Mouse (Mus musculus) activated CD4-positive, CD25-positive, alpha-beta regulatory T cell, adult 9 weeks (primary cell): ENCODE data around the gene Socs7. TPM values are rescaled to one million over a fixed set of nuclear protein-coding genes. Genes with fewer than 3 reads are reported as not detected.

Experiments used
- polyA plus RNA-seq: library from polyadenylated mRNA; unstranded; fragments of 100-300 nt; shearing (Covaris generic); gene quantifications from one replicate; pipeline ENCODE4 v1.2.1, GENCODE M21; 2017

Gene Socs7
- polyA plus RNA-seq: 1.2 TPM

DNA sequence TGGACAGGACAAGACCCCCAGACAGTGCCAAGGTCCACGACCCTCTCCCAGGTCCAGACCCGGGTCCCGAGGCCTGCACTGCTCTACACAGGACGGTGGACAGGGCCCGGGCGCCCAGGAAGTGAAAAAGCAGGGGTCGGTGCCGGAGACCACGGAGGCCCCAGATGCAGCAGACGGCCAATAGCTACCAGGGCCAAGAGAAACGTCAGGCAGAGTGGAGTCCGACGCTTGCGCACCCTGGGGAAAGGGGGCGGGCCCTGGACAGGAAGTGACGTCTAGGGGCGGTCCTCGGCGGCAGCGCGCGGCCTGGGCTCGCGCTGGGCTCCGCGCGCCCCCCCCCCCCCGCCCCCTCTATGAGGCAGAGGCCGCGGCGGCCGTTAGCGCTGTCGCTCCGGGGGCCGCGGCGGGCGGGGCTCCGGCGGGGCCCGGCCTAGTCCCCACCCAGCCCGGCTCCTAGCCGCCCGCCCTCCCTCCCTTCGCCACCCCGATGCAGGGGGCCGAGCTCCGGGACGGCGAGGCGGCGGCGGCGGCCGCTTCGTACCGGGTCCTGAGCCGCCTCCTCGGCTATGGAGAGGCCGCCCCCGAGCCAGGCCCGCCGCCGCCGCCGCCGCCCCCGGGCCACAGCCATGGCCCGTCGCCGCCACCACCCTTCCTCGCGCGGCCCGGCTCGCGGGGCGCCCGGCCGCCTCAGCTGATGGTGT, at the start of gene Socs7:
Gene Socs7, plus strand, starts transcription at position 604 of the 701 bp plus-strand sequence.

DNA sequence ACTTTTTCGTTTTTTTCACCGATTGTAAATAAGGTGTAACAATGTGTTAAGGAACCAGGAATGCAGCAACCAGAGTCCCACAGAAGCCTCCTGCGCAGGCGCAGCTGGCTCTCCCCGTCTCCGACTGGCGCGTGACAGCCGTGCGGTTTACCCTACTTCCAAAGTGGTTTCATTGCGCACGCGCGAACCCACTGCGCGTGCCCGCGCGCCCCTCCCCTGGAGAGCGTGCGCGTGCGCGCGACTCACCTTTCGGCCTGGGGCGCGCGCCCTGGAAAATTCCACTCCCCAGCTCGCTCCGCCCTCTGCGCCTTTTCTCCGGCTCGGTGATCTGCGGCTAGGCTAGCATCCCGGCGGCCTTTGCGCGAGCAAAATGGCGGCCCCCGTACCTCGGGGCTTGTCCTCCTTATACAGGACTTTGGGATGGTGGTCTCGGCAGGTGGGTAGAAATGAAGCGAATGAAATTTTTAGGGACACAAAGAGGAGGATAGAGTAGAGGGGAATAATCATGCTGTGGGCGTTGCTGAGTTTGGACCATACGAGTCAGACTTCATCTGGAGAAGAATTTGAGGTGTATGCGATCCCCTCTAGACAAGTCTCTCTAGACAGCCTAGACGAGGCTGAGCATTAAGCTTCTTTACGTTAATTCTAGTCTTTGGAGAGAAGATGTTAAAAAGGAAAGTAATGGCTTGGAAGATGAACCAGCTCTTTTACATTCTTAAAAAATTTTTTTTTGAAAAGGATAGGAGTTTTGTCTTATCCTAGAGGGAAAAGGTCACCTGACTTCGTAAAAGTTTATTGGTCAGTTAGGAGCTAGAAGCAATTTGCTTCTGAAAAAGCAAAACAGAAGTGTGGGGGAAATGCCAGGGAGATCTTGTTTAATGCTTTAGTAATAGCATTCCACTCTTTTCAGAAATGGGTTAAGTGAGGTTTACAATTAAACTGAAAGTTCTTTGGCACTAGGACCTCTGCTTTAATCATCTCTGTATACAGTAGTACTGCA, 46.5 kb upstream of the Socs7 start, which contains the start of gene Mrpl45:
Gene Mrpl45, plus strand, starts transcription at position 213 of the 1,000 bp plus-strand sequence.

DNA sequence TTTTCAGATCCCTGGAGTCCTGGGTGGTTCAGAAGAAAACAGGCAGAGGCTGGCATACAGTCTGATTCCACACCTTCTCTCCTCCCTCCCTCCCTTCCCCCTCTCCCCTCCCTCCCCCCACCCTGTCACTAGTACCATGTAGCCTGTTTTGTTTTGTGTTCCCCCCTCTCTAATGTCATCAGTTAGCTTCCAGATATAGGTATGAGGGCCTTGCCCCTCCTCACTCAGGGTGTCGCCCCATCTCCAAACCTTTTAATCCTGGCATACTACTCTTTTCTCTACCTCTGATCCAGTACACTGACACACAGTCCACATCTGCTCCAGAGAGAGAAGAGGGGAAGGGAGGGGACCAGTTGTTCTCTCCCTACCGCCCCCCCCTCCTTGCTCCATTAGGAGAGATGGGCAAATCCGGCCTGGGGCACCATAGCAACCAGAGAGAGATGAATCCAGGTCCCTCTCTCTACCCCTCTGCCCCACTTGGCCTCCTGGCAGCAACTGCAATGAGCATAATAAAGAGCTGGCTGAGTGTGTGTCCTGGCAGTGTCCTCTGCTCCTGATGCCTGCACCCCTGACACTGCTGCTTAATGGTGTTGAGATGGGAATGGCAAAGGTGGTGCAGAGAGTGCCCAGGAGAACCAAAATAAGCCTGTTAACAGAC, 10.2 kb upstream of the Socs7 start, which contains the start of gene Gpr179:
Gene Gpr179, minus strand, starts transcription at position 51 of the 658 bp plus-strand sequence.

DNA sequence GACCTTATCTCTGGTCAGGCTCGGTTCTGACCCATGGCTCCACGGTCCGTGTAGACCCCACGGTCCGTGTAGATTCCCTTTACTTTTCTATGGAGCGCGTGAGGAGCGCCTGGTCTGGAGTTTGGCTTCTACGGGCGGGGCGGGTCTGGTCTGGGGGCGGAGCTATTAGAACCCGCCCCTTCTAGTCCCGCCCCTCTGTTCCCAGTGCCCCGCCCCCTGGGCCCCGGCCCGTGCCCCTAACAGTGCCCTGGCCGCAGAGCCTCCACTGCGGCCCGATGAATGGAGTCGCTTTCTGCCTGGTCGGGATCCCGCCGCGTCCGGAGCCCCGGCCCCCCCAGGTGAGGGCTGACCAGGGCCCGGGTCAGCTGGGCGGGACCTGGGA, 53.0 kb downstream of the Socs7 start, which contains the start of gene Arhgap23:
Gene Arhgap23, plus strand, starts transcription at position 204 of the 382 bp plus-strand sequence.

Other genes with a start within 250 kb of the Socs7 start
- gene Tbx21, start 247.2 kb upstream of the Socs7 start, polyA plus RNA-seq: 9.1 TPM
- 0.11 TPM for gene Tbkbp1, start 211.1 kb upstream of the Socs7 start, polyA plus RNA-seq
- gene Kpnb1, start 174.7 kb upstream of the Socs7 start, polyA plus RNA-seq: 30.9 TPM
- gene Npepps, start 81.9 kb upstream of the Socs7 start, polyA plus RNA-seq: 28.7 TPM
- 32.3 TPM for gene Mrpl45, start 46.8 kb upstream of the Socs7 start, polyA plus RNA-seq
- gene Gpr179, start 10.5 kb upstream of the Socs7 start, polyA plus RNA-seq: 0.16 TPM
- gene Arhgap23, start 53.0 kb downstream of the Socs7 start, polyA plus RNA-seq: not detected
- gene 4933428G20Rik, start 137.8 kb downstream of the Socs7 start, polyA plus RNA-seq: not detected
- not detected for gene Srcin1, start 213.6 kb downstream of the Socs7 start, polyA plus RNA-seq